Comparison of ENCODE assay signal across 11 mouse cellular contexts in the genomic region with DNA sequence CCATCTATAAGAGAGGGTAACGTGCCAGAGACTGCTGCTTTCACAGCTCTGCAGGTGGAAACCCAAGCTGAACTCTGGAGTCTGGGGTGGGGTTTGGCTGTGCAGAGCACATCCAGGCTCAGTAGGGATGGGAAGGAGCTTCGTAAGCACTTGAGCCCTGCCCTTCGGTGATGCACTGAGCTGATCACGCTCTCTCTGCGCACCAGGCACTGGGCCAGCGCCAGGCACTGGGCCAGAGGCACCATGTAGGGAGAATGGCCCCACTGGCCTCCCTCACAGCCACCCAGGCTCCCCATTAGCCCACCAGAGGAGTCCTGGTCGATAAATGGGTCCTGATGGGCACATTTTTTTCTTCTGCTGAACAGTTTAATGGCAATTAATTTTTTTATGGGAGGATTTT. TPM values are rescaled to one million over a fixed set of nuclear protein-coding genes. Genes with fewer than 3 reads are reported as not detected.
DNase-seq lines count a peak whose midpoint lies in the region; ATAC-seq and TF ChIP-seq lines count a peak whose summit lies in the region.
"Had no signal": no experiment of that assay in that cellular context is flagged by ENCODE, and none has a peak within 500 bp of the region (broad histone marks: within the 10 kb centered on the region; RNA-seq: fewer than 3 reads in every experiment).

No protein-coding gene starts in this region.

- intact Hi-C loops in gastrocnemius, adult 2 months (cut with DNase I): no loop called here
- intact Hi-C loops in left cerebral cortex, postnatal 4 days (cut with DNase I): no loop called here

- ATAC-seq in hindbrain, embryonic 16.5 days: peak; percentile 70; the same call in 1 of the 2 replicates

- H3K4me3 ChIP-seq in gastrocnemius, adult 2 months: no peak overlapping the region
- H3K4me3 ChIP-seq in hindbrain, embryonic 16.5 days (ENCODE audit: low read length): no peak overlapping the region
- H3K4me3 ChIP-seq: embryonic facial prominence, embryonic 12.5 days; limb, embryonic 15.5 days had no signal

- H3K27ac ChIP-seq in gastrocnemius, adult 2 months: no peak overlapping the region
- H3K27ac ChIP-seq in hindbrain, embryonic 16.5 days (ENCODE audit: low read depth, low read length): 0 out of 2 replicates have a peak overlapping the region, but pooled peaks have one; percentile 3
- H3K27ac ChIP-seq: embryonic facial prominence, embryonic 12.5 days; limb, embryonic 15.5 days had no signal

- 0 out of 2 replicates have a peak overlapping the region, but pooled peaks have one; percentile 2 for H3K9ac ChIP-seq in hindbrain, embryonic 16.5 days (ENCODE audit: low read depth, low read length)
- H3K9ac ChIP-seq: embryonic facial prominence, embryonic 12.5 days; limb, embryonic 15.5 days had no signal

- no peaks in the 10 kb centered on the region for H3K9me3 ChIP-seq in hindbrain, embryonic 16.5 days (ENCODE audit: control insufficient read depth, low read length)
- H3K9me3 ChIP-seq: embryonic facial prominence, embryonic 12.5 days; limb, embryonic 15.5 days had no signal

- peaks cover 5% of the 10 kb centered on the region for H3K4me1 ChIP-seq in hindbrain, embryonic 16.5 days (ENCODE audit: control insufficient read depth, insufficient read depth, low read depth, low read length)
- H3K4me1 ChIP-seq: embryonic facial prominence, embryonic 12.5 days had no signal

- DNase-seq in gastrocnemius, adult 2 months: peak; percentile 58
- DNase-seq in gastrocnemius, adult 8-10 months (ENCODE audit: low spot score in 2 of 2): no peak
- DNase-seq in left cerebral cortex, postnatal 4 days: peak; percentile 83
- no peak for DNase-seq in left cerebral cortex, adult 9 months (ENCODE audit: low spot score in 2 of 2)
- DNase-seq in NIH3T3 (ENCODE audit: low read depth): peak; percentile 37
- DNase-seq in frontal cortex, postnatal 25 days (ENCODE audit: low spot score in 2 of 2): no peak
- DNase-seq: kidney, postnatal 4 days; thymus, adult 2 months had no signal

- 24% methylated on average over 7 of the region's 7 CpGs for WGBS in hindbrain, embryonic 16.5 days

- no peaks in the 10 kb centered on the region for H3K36me3 ChIP-seq in hindbrain, embryonic 16.5 days (ENCODE audit: control insufficient read depth, insufficient read depth, low read length)
- H3K36me3 ChIP-seq: embryonic facial prominence, embryonic 12.5 days; limb, embryonic 15.5 days had no signal

- H3K27me3 ChIP-seq in hindbrain, embryonic 16.5 days (replicated peaks; ENCODE audit: control insufficient read depth, insufficient read depth, low read length): no peaks in the 10 kb centered on the region
- H3K27me3 ChIP-seq: embryonic facial prominence, embryonic 12.5 days; limb, embryonic 15.5 days had no signal

- no peak for TF ChIP-seq CTCF in gastrocnemius, adult 2 months (IDR thresholded peaks at IDR 0.05)

- no peak overlapping the region for H3K4me2 ChIP-seq in hindbrain, embryonic 16.5 days (ENCODE audit: low read length)
- H3K4me2 ChIP-seq: embryonic facial prominence, embryonic 12.5 days; limb, embryonic 15.5 days had no signal

RNA-seq across cellular contexts. Expression of a gene that starts 8.6 kb away (rescaled TPM):
- not detected for total RNA-seq in gastrocnemius, adult 2 months (2021)
- not detected for total RNA-seq in gastrocnemius, adult 8-10 months (2022)
- total RNA-seq in left cerebral cortex, postnatal 4 days (2021): 1 to 10 TPM; 1.9 TPM
- polyA plus RNA-seq in hindbrain, embryonic 16.5 days (2015; fragmentation: Nextera tagmentation; extraction: Ambion mirVana): 0.15 and 0.19 TPM in 2 replicates

RNA-seq across cellular contexts. Expression of a gene that starts 29.5 kb away (rescaled TPM):
- 1 to 10 TPM; 2.3 to 2.6 TPM for total RNA-seq in gastrocnemius, adult 2 months (2021)
- 1 to 10 TPM in 3 of 4 experiments, under 1 TPM in 1; 0.75 to 3.6 (median 1.6) TPM for total RNA-seq in gastrocnemius, adult 8-10 months (2022)
- 100 to 1,000 TPM; 179 to 190 TPM for total RNA-seq in left cerebral cortex, postnatal 4 days (2021)
- polyA plus RNA-seq in hindbrain, embryonic 16.5 days (2015; fragmentation: Nextera tagmentation; extraction: Ambion mirVana): 177 and 185 TPM in 2 replicates

RNA-seq across cellular contexts. Expression of a gene that starts 48.5 kb away (rescaled TPM):
- 1 to 10 TPM; 3.0 to 3.9 TPM for total RNA-seq in gastrocnemius, adult 2 months (2021)
- total RNA-seq in gastrocnemius, adult 8-10 months (2022): 1 to 10 TPM; 3.2 to 4.5 (median 3.3) TPM
- 10 to 100 TPM; 15.8 to 17.2 TPM for total RNA-seq in left cerebral cortex, postnatal 4 days (2021)
- 15.3 and 16.7 TPM in 2 replicates for polyA plus RNA-seq in hindbrain, embryonic 16.5 days (2015; fragmentation: Nextera tagmentation; extraction: Ambion mirVana)

Comparison
In these comparisons a context has a peak if more than half of its experiments do, and no peak if none do; other contexts are left out.
1. DNase-seq: peak in gastrocnemius, adult 2 months (single experiment), left cerebral cortex, postnatal 4 days (single experiment) and NIH3T3 (single experiment); none in gastrocnemius, adult 8-10 months (0 of 2), left cerebral cortex, adult 9 months (0 of 2) and frontal cortex, postnatal 25 days (0 of 2).
2. RNA of a gene that starts 29.5 kb away (total RNA-seq): 179 to 190 TPM in left cerebral cortex, postnatal 4 days; 2.3 to 2.6 TPM in gastrocnemius, adult 2 months and 0.75 to 3.6 TPM in gastrocnemius, adult 8-10 months; every median in the first group is over 10 times any median in the second.